Mouse (Mus musculus): Measurements from ENCODE around the gene Man1c1.

Man1c1 gene

GRCm38 (mm10) chr4:134572449-134573300, 131.4 kb downstream of the Man1c1 start:
- DNase-seq, result no peak

- DNase-seq, result no peak
These were observed 133.2 kb downstream of the Man1c1 start for GRCm38 (mm10) chr4:134570704-134571451.

GRCm38 (mm10) chr4:134569831-134570230, 134.3 kb downstream of the Man1c1 start:
- no peak for DNase-seq

- no peak for DNase-seq
These were observed 134.9 kb downstream of the Man1c1 start for GRCm38 (mm10) chr4:134569205-134569604.

- no peak for DNase-seq
These were observed 136.5 kb downstream of the Man1c1 start for GRCm38 (mm10) chr4:134567377-134568226.

- DNase-seq, result no peak
These were observed 140.0 kb downstream of the Man1c1 start for GRCm38 (mm10) chr4:134564093-134564492.

GRCm38 (mm10) chr4:134563624-134564023, 140.5 kb downstream of the Man1c1 start:
- no peak for DNase-seq

- DNase-seq, result no peak
These were observed 142.1 kb downstream of the Man1c1 start for GRCm38 (mm10) chr4:134562014-134562413.

GRCm38 (mm10) chr4:134560699-134561098, 143.4 kb downstream of the Man1c1 start:
- DNase-seq, result no peak

- no peak for DNase-seq
These were observed 144.9 kb downstream of the Man1c1 start for GRCm38 (mm10) chr4:134559154-134559553.

- no peak for DNase-seq
These were observed 145.4 kb downstream of the Man1c1 start for GRCm38 (mm10) chr4:134558570-134559113.

- DNase-seq, result no peak
These were observed 146.4 kb downstream of the Man1c1 start for GRCm38 (mm10) chr4:134557626-134558249.

- DNase-seq, result no peak
These were observed 148.0 kb downstream of the Man1c1 start for GRCm38 (mm10) chr4:134555956-134556580.

GRCm38 (mm10) chr4:134553631-134554030, 150.5 kb downstream of the Man1c1 start:
- no peak for DNase-seq

GRCm38 (mm10) chr4:134551494-134552316, 152.4 kb downstream of the Man1c1 start, which contains the start of gene Selenon:
Selenon (minus strand) TSS chr4:134552166.
- peak; percentile 43 for DNase-seq

GRCm38 (mm10) chr4:134549899-134550298, 154.2 kb downstream of the Man1c1 start:
- no peak for DNase-seq

GRCm38 (mm10) chr4:134548169-134548938, 155.7 kb downstream of the Man1c1 start:
- DNase-seq, result no peak

- no peak for DNase-seq
These were observed 157.0 kb downstream of the Man1c1 start for GRCm38 (mm10) chr4:134546814-134547705.

- peak; percentile 94 for DNase-seq
These were observed 160.8 kb downstream of the Man1c1 start for GRCm38 (mm10) chr4:134543261-134543660.

Data from kidney, adult 18-20 months (tissue).